Mouse (Mus musculus) left cerebral cortex, postnatal 14 days (tissue): ENCODE results near the gene Gxylt1. TPM values are rescaled to one million over a fixed set of nuclear protein-coding genes. Genes with fewer than 3 reads are reported as not detected.
"Not testable (repeated sequence)": the region's sequence is repeated elsewhere in the genome, so short reads cannot be mapped to it uniquely, and the experiment has no call there.

Experiments used
- DNase-seq, 2 experiments: peaks; one replicate each; pipeline ENCODE4 v3.0.0; 2021 to 2022; ENCODE audit warnings: low spot score in 2 of 2, mixed read lengths in 1 of 2
- intact Hi-C: fragments of 180-260 bp; cut with DNase I; formaldehyde crosslinking; loops from one replicate; pipeline ENCODE4 v1.15.1; 2025
- long read RNA-seq, 2 experiments: library from polyadenylated mRNA; stranded (forward); transcript quantifications; one replicate each; pipeline ENCODE4 v2.0.0; 2021
- total RNA-seq, 2 experiments: library from RNA; stranded (reverse); gene quantifications; 2 replicates each; pipeline ENCODE4 v1.2.3; 2021

Gene Gxylt1
- total RNA-seq: 10 to 100 TPM in 1 of 2 experiments, 1 to 10 TPM in 1; 8.9 to 10.1 TPM
- long read RNA-seq, experiment 1, full-length matches to known transcripts: 2 of 3 reads
- long read RNA-seq, experiment 1, partial matches to known transcripts: 0 of 3 reads
- long read RNA-seq, experiment 1, other reads (novel, unspliced or antisense): 1 of 3 reads
- long read RNA-seq, experiment 2, full-length matches to known transcripts: 1 of 4 reads
- long read RNA-seq, experiment 2, partial matches to known transcripts: 0 of 4 reads
- long read RNA-seq, experiment 2, other reads (novel, unspliced or antisense): 3 of 4 reads

DNA sequence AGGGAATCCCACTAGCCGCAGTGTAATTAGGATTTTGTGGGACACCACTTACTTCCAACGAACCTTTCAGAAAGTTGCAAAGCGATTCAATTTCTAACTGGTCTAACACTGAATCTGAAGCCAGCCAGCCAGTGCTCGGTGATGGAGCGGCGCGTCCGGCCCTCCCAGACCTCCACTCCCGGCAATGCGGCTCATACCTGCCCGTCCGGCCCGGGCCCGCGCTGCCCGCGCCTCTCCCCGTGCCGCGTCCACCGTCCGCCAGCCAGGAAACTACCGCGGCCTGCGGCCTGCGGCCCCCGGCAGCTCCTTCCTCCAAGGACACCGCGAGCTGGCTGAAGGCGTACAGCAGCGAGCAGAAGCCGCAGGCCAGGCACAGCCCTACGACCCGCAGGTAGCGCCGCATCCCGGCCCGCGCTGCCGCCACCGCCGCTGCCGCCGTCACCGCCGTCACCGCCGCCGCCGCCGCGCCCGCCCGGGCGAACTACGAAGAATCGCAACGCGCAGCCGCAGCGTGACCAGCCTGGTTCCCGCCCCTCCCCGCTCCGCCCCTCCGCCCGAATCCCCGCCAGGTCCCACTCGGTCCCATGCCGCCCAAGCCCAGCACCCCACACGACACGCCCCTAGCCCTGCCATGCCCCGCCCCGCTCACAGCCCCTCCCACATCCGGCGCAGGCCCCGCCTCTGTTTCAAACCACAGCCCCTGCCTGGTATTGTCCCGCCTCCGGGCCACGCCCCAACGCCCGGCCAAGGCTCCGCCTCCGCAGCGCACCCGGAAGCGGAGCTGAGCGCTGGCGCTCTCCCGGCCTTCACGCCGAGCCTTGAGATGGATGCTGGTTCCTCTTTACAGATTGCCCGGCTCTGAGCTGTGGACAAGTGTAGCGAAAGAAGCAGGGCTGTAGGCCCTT lies at the start of gene Gxylt1:
Gene Gxylt1 (minus strand): TSS at position 501 of the 905 bp plus-strand sequence.
- DNase-seq: peak; percentile 98
- intact Hi-C loops: loop anchor here (5.0 kb wide), 2 partner anchors 62 to 122 kb away; partner anchors contain the start of genes Pphln1, Yaf2 and Zcrb1

DNA sequence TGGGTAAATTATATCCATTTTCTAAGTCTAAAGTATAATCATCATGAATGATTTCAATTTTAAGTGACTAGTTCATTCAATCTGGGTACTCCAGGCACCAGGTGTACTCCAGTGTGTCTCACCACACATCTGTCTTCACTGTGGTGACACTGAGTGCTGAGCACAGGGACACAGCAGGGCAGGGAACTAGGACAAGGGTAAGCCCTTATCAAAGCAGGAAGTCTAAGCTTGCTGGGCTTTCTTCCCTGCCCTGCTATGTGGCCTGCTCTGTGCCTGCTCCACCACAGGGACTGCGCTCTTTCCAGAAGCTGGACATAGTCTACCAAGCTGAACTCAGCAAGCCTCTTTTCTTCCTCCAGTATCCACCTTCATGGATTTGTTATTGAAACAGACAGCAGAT lies 43.8 kb upstream of the Gxylt1 start:
- DNase-seq: no peak
- intact Hi-C loops: no loop called here

DNA sequence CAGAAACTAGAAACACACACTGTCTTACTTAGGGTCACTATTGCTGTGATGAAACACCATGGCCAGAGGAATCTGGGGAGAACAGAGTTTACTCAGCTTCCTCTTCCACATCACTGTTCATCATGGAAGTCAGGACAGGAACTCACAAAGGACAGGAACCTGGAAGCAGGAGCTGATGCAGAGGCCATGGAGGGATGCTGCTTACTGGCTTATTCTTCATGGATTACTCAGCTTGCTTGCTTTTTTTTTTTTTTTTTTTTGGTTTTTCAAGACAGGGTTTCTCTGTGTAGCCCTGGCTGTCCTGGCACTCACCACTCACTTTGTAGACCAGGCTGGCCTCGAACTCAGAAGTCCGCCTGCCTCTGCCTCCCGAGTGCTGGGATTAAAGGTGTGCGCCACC lies 35.3 kb upstream of the Gxylt1 start:
- DNase-seq, intact Hi-C loops: not testable (repeated sequence)

DNA sequence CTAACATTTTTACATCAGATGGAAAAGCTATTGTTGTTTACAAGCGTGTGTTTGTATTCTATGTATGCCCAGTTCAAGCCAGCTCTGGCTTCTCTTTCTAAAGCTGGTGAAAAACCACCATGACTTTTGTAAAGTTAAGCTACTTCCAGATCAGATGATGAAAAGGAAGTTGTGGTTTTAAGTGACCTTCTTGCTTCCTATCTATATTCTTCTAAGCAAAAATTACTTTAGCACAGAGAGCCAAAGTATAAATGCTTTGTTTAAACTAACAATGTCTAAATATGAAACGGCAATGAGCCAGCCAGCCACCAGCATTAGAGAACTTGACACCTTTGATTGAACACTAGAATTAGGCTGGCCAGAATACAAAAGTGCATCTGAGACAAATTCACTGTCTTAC lies 23.2 kb upstream of the Gxylt1 start:
- DNase-seq: no peak
- intact Hi-C loops: no loop called here

DNA sequence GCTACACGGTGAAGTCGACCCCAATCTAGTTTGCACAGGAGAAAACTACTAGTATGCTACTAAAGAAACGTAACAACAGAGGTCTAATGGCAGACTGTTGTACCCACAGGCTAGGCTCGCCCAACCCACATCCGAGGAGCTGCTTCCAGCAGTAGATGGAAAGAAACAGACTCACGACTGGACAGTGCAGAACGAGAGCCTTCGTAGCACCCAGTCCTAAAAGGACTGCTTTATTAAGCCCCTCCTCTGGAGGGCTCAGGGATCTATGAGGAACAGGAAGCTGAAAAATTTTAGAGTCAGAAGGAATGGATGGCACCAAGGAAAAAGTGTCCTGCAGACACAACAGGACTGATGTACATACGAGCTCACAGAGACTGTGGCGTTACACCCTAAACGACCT lies 19.5 kb upstream of the Gxylt1 start:
- DNase-seq: no peak
- intact Hi-C loops: no loop called here

DNA sequence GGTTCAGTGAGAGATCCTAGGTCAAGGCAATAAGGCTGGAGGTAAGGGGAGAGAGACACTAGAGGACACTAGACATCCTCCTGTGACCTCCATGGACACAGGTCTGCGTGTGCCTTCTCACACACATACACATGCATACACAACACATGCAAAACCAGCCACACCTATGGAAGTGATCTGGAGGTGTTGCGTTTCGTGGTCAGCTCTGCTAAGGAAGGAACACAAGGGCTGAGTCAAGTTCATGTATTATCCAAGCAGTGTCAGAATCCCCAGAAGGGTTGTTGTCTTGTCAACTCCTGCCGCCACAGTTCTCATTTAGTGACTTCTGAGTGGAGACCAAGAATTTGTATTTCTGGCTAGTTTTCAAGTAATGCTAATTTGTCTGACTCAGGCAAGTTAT lies 13.3 kb upstream of the Gxylt1 start:
- intact Hi-C loops: no loop called here
- no peak for DNase-seq

DNA sequence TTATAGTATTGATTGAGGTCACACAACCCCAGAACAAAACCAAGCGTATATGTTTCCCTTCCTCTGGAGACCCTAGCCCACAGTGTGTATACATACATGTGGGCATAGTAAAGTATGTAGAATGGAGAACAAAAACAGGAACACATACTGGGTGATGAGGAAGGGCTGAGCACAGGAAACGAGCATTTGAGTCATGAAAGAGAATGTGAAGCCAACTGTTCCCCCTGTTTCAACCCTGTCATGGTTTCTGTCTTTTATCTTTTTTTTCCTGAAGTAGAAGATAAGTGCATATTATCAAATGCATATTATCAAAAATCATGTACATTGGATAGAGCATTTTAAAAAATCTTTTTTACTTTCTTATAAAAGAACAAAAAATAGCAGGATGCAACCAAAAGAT lies 12.6 kb upstream of the Gxylt1 start:
- no peak for DNase-seq
- intact Hi-C loops: no loop called here

DNA sequence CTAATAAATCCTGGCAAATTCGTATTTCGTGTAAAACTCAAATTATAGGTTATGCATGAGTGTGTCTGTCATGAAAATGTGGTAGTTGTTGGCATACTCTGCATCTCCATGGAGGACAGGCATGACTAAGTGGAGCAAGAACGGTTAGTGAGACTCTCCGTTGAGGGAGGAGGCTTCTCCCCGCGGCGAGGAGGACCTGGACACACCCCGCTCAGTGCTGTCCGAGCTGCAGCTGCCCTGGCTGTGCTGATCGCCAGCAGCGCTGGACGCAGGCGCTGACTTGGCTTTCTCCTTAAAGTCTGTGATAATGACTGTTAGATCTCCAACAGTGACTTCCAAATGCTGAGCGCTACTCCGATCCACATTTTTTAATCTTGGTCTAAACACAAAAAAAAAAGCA lies 10.3 kb upstream of the Gxylt1 start:
- no peak for DNase-seq
- intact Hi-C loops: no loop called here

DNA sequence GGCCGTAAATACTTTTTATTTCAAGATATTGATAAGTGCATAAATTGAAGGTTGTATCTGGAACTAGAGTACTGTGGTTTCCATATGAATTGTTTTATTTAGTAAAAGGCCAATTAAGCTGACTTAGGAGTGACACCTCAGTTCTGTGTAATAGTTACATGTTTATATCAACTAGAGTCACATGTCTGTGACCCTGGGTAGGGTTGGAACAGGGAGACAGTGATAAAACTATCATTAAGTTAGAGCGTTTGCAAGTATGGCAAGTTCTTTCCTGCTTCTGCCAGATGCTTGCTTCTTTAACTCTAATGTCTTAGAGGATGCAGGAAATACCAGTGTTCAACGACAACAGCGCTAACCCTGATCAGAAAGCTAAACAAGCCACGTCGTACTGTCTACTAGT lies 9.3 kb upstream of the Gxylt1 start:
- no peak for DNase-seq
- intact Hi-C loops: no loop called here

DNA sequence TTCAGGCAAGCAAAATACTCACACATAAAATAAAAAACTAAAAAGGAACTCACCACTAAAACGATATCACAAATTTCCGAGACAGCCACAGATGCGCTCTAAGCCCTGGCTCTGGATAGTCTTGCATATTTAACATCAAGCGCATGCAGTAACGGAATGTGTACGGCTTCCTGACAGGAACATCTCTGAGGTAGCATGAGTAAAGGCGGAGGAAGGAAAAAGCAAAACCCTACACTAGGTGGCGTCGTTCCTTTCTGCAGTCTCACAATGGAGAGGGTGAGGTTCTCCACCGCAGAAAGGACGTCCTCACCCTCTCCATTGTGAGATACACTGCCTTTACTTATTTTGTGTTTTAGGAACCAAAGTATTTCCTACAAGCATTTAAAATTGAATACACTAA lies 8.4 kb upstream of the Gxylt1 start:
- intact Hi-C loops: no loop called here
- DNase-seq: peak in 1 of 2 experiments; percentile 25

DNA sequence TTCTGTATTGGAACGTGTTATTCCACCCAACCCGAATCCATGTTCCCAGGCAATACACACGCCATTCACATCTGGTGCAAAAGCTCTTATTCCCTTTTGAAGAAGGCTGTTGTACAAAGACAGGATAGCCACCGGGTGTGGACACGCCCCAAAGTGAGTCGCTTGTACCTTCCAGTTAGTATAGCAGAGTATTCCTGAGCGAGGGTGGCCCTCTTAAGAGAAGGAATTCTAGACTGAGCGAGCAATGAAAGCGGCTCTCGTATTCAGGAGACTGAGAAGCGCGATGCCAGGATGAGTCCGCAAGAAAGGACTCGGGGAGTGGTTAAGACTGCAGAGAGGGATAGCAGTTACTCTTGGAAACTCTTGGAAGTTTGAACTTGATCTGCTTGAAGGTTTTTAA lies 1.3 kb upstream of the Gxylt1 start:
- DNase-seq: peak in 1 of 2 experiments; percentile 9
- intact Hi-C loops: loop anchor here (5.0 kb wide), 2 partner anchors 61 to 121 kb away; partner anchors contain the start of genes Pphln1, Yaf2 and Zcrb1

DNA sequence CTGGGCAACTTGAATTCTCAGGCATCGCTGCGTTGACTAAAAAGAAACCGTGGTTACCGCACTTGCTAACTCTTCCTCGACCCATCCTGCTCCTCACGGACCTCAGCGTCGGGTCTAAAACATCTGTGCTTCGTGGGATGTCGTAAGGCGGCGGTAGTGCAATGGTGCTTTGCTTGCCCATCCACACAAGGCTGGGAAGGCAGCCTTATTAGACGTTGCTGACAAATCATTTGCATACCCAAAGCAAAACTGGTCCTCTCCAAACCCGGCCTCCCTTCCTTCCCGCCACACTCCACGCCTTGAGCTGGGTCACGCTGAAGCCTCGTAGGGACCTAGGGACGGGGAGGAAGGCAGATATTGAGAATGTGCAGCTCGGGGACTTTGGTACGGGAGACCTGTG lies 644 bp upstream of the Gxylt1 start:
- intact Hi-C loops: loop anchor here (5.0 kb wide), 2 partner anchors 62 to 122 kb away; partner anchors contain the start of genes Pphln1, Yaf2 and Zcrb1
- peak in 1 of 2 experiments; percentile 40 for DNase-seq

DNA sequence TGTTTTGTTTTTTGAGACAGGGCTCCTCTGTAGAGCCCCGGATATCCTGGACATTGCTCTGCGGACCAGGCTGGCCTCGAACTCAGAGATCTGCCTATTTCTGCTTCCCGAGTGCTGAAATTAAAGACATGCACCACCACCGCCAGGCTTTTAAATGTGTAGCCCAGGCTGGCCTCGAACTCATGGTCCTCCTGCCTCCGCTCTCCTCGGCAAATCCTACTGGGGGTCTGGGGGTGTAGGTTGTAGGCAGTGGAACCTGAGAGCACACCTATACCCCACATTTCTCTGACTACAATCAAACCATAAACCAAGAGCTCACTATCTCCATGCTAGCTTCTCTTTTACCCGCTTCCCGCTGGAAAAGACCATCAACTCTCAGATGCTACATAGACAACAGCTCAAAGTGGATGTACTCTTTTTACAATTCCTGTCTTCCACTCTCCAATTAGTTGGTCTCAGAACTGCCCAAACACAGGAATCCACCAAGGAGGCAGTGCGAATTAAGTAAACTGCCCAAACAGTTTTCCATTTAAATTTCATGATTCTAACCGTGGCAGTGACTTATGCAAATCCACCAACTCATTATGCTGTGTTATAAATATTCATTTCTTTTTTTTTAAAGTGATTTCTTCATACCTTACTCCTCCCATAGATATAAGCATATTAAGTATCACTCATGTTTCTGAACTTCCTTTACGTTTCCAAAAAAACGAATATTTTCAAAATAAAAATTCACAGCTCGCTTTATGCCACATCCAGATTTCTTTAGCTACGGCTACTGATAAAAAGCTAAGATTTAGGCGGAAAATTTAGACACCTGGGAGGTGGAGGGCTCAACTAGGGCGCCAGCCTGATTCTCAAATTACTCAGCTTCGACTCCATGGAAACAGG lies 946 bp downstream of the Gxylt1 start:
- DNase-seq: no peak
- intact Hi-C loops: no loop called here

DNA sequence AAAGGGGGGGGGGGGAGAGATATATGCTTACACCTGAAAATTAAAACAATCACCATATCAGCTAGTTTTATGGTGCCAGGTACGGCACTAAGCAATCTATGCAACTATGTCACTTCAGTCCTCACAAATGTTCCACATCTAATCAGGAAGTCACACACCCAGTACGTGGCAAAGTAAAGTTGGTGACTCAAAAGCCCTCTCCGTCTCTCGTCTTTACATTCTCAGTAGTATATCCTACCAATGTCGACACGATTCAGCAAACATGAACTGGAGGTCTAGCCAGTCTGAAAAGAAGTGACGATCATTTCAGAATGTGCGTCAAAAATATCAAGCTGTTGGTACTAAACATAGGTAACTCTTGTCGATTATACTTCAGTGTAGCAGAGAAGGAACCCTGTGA lies 2.0 kb downstream of the Gxylt1 start:
- no peak for DNase-seq
- intact Hi-C loops: no loop called here

DNA sequence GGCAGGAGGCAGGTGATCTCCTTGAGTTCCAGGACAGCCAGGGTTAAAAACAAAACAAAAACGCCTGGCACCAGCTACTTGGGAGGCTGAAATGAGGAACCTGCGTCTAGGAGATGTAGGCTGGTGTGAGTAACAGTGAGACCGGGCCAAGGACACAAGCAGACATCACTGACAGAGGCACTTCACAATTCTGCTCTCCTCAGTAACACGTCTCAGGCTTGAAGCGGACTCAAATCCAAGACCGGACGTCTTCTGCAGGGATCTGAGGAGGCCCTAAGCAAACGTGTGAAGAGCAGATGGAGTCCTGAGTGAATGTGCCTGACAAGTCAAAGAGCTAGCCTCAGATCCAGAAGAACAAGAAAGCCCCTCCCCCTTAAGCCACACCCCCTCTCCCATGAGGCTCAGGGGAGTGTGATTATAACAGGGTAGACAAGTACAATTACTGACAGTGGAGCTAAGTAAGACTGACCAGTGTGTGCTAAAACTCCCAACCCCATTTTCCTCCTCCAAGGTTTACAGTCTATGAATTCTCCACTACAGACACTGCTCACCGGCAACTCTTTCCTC lies 4.6 kb downstream of the Gxylt1 start:
- intact Hi-C loops: no loop called here
- DNase-seq: no peak

DNA sequence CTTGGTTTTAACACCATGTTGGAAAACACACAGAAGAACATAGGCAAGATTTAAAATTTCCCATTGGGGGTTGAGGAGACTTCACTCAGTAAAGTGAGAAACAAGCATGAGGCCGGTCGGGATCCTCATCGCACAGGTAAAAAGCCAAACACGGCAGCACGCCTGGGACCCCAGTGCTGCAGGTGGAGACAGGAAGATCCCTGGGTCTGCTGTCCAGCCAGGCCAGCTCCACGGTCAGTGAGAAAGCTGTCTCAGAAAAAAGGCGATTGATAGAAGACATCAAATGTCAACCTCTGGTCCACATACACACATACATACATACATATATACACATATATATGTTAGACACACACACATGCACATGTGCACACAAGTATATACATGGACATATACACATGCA lies 5.4 kb downstream of the Gxylt1 start:
- no peak for DNase-seq
- intact Hi-C loops: loop anchor here (5.0 kb wide), 2 partner anchors 168 to 308 kb away; no protein-coding TSS in a partner anchor

DNA sequence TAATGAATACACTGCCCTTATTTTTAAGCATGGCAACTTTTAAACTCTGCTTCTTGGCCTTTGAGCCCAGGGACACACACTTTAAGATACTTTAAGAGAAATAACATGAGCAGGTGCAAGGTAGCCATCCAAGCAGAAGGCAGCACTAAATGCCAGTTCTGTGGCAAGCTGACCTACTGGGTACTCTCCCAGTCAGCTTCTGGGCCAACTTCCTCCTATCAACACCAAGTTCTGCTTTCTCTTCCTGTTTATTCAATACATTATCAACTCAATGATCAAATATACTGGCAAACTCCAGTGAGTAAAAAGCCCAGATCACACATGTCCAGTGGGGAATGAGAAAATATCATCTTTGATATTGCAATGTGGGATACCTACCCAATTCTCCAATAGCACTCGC lies 7.0 kb downstream of the Gxylt1 start:
- intact Hi-C loops: loop anchor here (5.0 kb wide), 2 partner anchors 169 to 309 kb away; no protein-coding TSS in a partner anchor
- DNase-seq: no peak

DNA sequence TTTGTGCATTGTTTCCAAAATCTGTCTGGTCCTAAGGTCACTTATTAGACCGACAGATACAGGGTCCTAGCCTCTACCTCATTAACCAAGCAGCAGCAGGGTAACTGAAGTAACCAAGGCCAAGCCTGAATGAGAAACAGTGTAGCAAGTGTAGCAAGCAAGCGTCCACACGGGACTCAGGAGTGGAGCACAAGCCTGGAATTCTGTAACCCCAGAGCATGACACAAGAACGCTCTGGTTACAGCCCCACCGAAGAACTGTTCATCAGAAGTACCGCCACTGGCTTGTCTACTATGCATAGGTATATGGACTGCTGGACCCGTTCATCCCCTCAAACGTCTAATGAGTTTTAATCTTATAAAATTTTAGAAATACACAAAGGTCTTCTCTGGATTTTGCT lies 7.5 kb downstream of the Gxylt1 start:
- intact Hi-C loops: loop anchor here (5.0 kb wide), 2 partner anchors 170 to 310 kb away; no protein-coding TSS in a partner anchor
- DNase-seq: no peak

DNA sequence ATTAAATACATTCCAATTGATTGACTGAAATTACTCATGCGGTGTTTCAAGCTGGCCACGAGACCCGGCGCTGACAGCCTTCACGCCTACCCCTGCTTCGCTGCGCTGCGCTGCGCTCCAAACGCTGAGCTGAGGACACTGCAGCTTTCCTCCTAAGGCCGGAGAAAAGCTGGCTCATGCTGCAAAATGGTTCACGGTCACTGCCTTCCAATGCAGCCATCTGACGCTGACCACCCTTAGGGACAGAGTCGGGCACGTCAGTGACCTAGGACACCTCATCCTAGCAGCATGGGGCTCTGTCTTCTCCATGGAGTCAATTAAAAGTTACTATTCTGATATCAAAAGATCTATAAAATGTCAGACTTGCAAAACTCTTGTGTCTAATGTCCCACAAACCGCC lies 8.6 kb downstream of the Gxylt1 start:
- DNase-seq: no peak
- intact Hi-C loops: loop anchor here (5.0 kb wide), 2 partner anchors 171 to 311 kb away; no protein-coding TSS in a partner anchor
